Mouse (Mus musculus): Measurements from ENCODE around the gene Pcgf3. TPM values are rescaled to one million over a fixed set of nuclear protein-coding genes. Genes with fewer than 3 reads are reported as not detected.
"Not testable (repeated sequence)": the region's sequence is repeated elsewhere in the genome, so short reads cannot be mapped to it uniquely, and the experiment has no call there.

Gene Pcgf3
- total RNA-seq, 2 experiments from 2014 or later, result 40.9 to 43.4 TPM

DNA sequence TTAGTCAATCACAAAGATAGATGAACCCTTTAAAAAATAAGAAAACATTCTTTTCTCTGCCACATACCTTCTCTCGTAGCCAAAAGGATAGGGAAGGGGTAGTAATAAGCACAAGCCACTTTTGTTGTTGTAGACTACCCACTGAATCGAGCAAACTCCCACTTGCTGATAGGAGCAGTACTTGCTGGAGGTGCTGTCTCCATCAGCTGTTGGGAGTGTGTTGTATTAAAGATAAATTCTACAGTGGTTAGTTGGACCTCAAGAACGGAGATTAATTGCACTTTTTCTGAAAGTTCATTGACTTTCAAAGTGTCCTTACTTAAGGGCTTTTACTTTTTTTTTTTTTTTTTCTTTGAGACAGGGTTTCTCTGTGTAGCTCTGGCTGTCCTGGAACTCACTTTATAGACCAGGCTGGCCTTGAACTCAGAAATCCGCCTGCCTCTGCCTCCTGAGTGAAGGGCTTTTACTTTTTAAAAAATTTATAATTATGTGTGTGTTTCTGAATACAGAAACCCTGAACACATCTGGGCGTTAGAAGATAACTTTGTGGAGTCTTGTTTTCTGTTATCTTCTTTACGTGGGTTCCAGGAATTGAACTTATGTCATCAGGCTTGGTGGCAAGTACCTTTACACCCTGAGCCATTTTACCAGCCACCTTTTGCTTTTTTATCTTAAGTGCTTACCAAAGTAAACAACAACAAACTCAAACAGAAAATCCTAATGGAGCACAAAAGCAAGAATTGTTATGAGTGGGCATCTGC, 4.3 kb downstream of the Pcgf3 start:
- intact Hi-C loops (cut with DNase I), result no loop called here
- DNase-seq, result no peak

GRCm38 (mm10) chr5:108466647-108467046, 5.6 kb downstream of the Pcgf3 start:
- intact Hi-C loops (cut with DNase I), result no loop called here
- DNase-seq, result no peak

- intact Hi-C loops (cut with DNase I), result no loop called here
- no peak for DNase-seq
Measured at GRCm38 (mm10) chr5:108469617-108470016, 8.6 kb downstream of the Pcgf3 start.

GRCm38 (mm10) chr5:108473737-108474136, 12.7 kb downstream of the Pcgf3 start:
- intact Hi-C loops (cut with DNase I), result no loop called here

GRCm38 (mm10) chr5:108475977-108476376, 14.9 kb downstream of the Pcgf3 start:
- intact Hi-C loops (cut with DNase I), result no loop called here
- no peak for DNase-seq

More at GRCm38 (mm10) chr5:108473737-108474136, 12.7 kb downstream of the Pcgf3 start:
- DNase-seq, result no peak

- intact Hi-C loops (cut with DNase I), result loop anchor here (10.0 kb wide), 1 partner anchor 102 kb away; no protein-coding TSS in a partner anchor
Measured at GRCm38 (mm10) chr5:108483006-108483405, 22.0 kb downstream of the Pcgf3 start.

DNA sequence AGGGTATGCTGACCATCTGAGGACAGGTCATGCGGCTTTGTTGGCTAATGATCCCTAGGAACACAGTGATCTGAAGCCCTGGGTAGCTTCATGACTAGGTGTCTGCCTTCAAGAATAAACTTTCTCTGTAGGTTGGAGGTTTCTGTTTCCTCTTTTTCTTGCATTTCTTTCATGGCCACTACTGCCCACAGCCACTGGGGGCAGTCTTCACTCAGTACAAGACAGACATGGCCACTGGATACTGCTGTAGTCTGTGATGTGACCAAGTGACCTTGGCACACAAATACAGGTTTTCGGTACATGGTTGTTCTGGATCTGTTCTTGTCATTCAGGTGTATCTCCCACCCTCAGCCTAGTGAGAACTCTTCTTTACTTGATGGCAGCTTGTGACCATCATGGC, 24.2 kb downstream of the Pcgf3 start:
- intact Hi-C loops (cut with DNase I), result loop anchor here (10.0 kb wide), 1 partner anchor 100 kb away; no protein-coding TSS in a partner anchor
- peak in 1 of 2 experiments; percentile 16 for DNase-seq

More at GRCm38 (mm10) chr5:108483006-108483405, 22.0 kb downstream of the Pcgf3 start:
- DNase-seq, result no peak

DNA sequence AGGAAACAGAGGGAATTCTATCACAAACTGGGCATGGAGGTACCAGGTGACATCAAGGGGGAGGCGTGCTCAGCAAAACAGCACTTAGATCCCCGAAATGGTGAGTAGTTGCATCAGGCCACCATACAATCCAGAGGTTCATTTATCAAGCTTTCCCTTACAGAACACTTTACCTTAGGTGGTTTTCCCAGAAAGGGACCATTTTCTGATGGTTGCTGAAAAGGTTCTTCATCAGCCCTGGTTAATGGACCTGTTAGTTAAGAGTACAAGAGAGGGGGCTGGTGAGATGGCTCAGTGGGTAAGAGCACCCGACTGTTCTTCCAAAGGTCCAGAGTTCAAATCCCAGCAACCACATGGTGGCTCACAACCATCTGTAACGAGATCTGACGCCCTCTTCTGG, 25.1 kb downstream of the Pcgf3 start:
- intact Hi-C loops (cut with DNase I), result loop anchor here (10.0 kb wide), 1 partner anchor 99 kb away; no protein-coding TSS in a partner anchor
- DNase-seq, result not testable (repeated sequence)

DNA sequence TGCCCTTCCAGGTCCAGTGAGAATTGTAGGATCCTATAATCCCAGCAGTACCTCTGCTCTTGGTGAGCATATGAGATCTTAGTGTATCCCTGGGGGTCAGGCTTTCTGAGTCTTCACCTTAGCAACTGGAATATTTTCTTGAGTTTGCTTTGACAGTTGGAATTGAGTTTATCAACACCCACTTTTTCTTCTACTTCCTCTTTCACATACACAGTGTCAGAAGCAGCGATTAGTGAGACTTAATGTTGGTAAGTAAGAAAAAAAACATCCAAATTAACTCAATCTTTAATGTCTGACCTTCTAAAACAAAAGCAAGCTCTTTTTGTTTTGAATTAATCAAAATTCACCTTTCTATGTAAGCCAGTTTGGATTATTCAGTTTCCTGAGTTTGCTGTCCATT, 40.5 kb downstream of the Pcgf3 start:
- no peak for DNase-seq
- intact Hi-C loops (cut with DNase I), result no loop called here

GRCm38 (mm10) chr5:108502286-108502685, 41.3 kb downstream of the Pcgf3 start:
- intact Hi-C loops (cut with DNase I), result no loop called here
- DNase-seq, result no peak

- intact Hi-C loops (cut with DNase I), result no loop called here
- no peak for DNase-seq
Measured at GRCm38 (mm10) chr5:108515581-108516361, 54.7 kb downstream of the Pcgf3 start.

- no peak for DNase-seq
Measured at GRCm38 (mm10) chr5:108516655-108517054, 55.6 kb downstream of the Pcgf3 start.

GRCm38 (mm10) chr5:108518106-108518885, 57.3 kb downstream of the Pcgf3 start:
- intact Hi-C loops (cut with DNase I), result no loop called here
- DNase-seq, result no peak

More at GRCm38 (mm10) chr5:108516655-108517054, 55.6 kb downstream of the Pcgf3 start:
- intact Hi-C loops (cut with DNase I), result no loop called here

GRCm38 (mm10) chr5:108518951-108519350, 57.9 kb downstream of the Pcgf3 start:
- intact Hi-C loops (cut with DNase I), result no loop called here
- DNase-seq, result no peak

DNA sequence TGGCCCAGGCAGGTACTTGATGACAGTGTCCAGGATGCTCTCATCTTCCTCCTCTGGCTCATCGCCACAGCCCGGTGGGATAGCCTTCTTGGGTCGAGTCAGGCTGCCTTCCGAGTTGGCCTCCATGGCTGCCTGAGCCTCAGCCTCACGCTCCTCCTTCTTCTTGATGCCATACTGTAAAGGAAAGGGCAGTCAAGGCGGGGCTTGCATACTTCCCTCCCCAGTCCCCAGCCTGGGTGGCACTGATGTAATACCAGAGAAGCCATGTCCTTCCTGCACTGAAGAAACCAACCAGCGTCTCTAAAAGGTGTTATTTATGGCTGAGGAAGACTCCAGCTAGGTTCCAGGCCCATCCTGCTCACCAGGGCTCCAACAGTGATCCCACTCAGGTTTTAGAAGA, 59.1 kb downstream of the Pcgf3 start:
- no peak for DNase-seq
- intact Hi-C loops (cut with DNase I), result no loop called here

- no peak for DNase-seq
- intact Hi-C loops (cut with DNase I), result no loop called here
Measured at GRCm38 (mm10) chr5:108521016-108521415, 60.0 kb downstream of the Pcgf3 start.

DNA sequence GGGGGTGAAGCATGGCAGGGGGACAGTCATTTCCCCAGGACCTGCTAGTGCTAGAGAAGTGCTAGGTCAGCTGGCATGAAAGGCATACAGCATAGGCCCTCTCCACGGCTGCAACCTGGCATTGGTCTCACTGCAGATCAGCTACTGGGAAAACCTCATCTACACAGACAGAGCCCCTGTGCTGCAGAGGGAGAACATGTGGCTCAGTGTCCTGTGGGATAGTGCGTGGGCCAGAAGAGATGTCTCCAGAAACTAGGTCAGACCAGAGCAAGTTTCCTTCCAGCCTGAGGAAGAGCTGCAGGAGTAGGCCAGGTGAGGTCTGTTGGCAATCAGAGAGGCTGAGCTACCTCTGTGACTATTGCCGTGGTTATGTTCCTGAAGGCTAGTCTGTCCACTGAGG, 60.9 kb downstream of the Pcgf3 start:
- DNase-seq, result no peak
- intact Hi-C loops (cut with DNase I), result no loop called here

- DNase-seq, result no peak
- intact Hi-C loops (cut with DNase I), result no loop called here
Measured at GRCm38 (mm10) chr5:108522597-108522996, 61.6 kb downstream of the Pcgf3 start.

GRCm38 (mm10) chr5:108534188-108534587, 73.2 kb downstream of the Pcgf3 start:
- intact Hi-C loops (cut with DNase I), result no loop called here
- no peak for DNase-seq

- no peak for DNase-seq
- intact Hi-C loops (cut with DNase I), result no loop called here
Measured at GRCm38 (mm10) chr5:108543516-108544291, 82.7 kb downstream of the Pcgf3 start.
